Mouse (Mus musculus) kidney, adult 2 months (tissue): ENCODE data around the gene Rps6kb1.

Experiments
- CTCF ChIP-seq: fragments of 200-500 bp; conservative IDR thresholded peaks from 2 replicates; pipeline ENCODE4 v1.5.1; 2011; ENCODE audit warnings: low read depth, mild to moderate bottlenecking, control low read depth, low read length, moderate library complexity, mixed read lengths; ENCODE audit not compliant: insufficient read depth, insufficient read length
- POLR2A ChIP-seq: fragments of 200-500 bp; IDR thresholded peaks from one replicate; pipeline ENCODE4 v1.6.1; 2011; ENCODE audit warnings: low read depth, low read length, control low read depth

DNA sequence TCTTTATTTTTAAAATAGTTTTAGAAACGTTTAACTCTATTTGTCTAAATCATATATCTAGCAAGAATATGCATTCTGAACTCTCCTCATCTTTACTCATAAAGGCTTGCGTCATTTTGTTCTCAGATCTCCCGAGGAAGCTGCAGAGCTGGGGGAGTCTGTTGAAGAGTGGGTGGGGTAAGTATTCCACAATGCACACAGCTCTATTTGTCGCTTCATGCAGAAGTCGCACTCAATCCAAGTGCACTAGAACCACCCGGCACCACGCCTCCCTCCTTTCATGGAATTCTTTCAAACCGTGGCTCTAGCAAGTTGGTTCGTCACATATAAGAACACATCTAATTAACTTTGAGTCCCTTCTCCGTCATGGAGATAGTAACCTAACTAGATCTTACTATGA is 46.0 kb upstream of the Rps6kb1 start:
- TF ChIP-seq CTCF (no peak), POLR2A (no peak)
